Mouse (Mus musculus) gastrocnemius, adult 2 months (tissue): Measurements from ENCODE around the gene Lpar1. TPM values are rescaled to one million over a fixed set of nuclear protein-coding genes. Genes with fewer than 3 reads are reported as not detected.
"Not testable (repeated sequence)": the region's sequence is repeated elsewhere in the genome, so short reads cannot be mapped to it uniquely, and the experiment has no call there.

Experiments used
- DNase-seq: peaks from one replicate; pipeline ENCODE4 v3.0.0; 2022
- H3K27ac ChIP-seq: fragments of 200-600 bp; 2 replicates; pipeline ENCODE4 v1.8.1; 2022; ENCODE audit warnings: mild to moderate bottlenecking
- H3K4me3 ChIP-seq: fragments of 200-600 bp; 2 replicates; pipeline ENCODE4 v1.8.1; 2022; ENCODE audit warnings: mild to moderate bottlenecking, moderate library complexity
- CTCF ChIP-seq: fragments of 200-600 bp; IDR thresholded peaks from 2 replicates; pipeline ENCODE4 v1.8.1; 2022; ENCODE audit warnings: antibody characterized with exemption, mild to moderate bottlenecking, moderate library complexity
- intact Hi-C: fragments of 180-260 bp; cut with DNase I; formaldehyde crosslinking; loops from one replicate; pipeline ENCODE4 v1.15.1; 2025
- total RNA-seq, 2 experiments: library from RNA; stranded (reverse); gene quantifications; 2 replicates each; pipeline ENCODE4 v1.2.3; 2021

Gene Lpar1
- total RNA-seq, 2 experiments from 2014 or later = 5.3 to 13.8 TPM

- no peak overlapping the region for H3K27ac ChIP-seq
- intact Hi-C loops = no loop called here
- no peak overlapping the region for H3K4me3 ChIP-seq
- no peak for DNase-seq
- TF ChIP-seq CTCF = no peak
Observed at GRCm38 (mm10) chr4:58562776-58563175, 9.1 kb upstream of the Lpar1 start.

- DNase-seq = no peak
- intact Hi-C loops = no loop called here
- TF ChIP-seq CTCF = no peak
- Histone ChIP-seq H3K4me3 (no peak overlapping the region), H3K27ac (no peak overlapping the region)
Observed at GRCm38 (mm10) chr4:58557001-58557400, 3.3 kb upstream of the Lpar1 start.

- intact Hi-C loops = loop anchor here (5.0 kb wide), 2 partner anchors 193 to 287 kb away; no protein-coding TSS in a partner anchor
- peak overlapping the region; percentile 91 for H3K4me3 ChIP-seq
- H3K27ac ChIP-seq = peak overlapping the region; percentile 92
Observed at GRCm38 (mm10) chr4:58554359-58554838, 701 bp upstream of the Lpar1 start.

GRCm38 (mm10) chr4:58552731-58553630 is 717 bp downstream of the Lpar1 start:
- peak; percentile 89 for DNase-seq
- Histone ChIP-seq H3K27ac (peak overlapping the region; percentile 92), H3K4me3 (peak overlapping the region; percentile 91)
- peak; percentile 33; the same call in 1 of the 2 replicates for TF ChIP-seq CTCF
- intact Hi-C loops = loop anchor here (5.0 kb wide), 2 partner anchors 194 to 286 kb away; no protein-coding TSS in a partner anchor

More at GRCm38 (mm10) chr4:58554359-58554838, 701 bp upstream of the Lpar1 start:
- DNase-seq = no peak
- TF ChIP-seq CTCF = no peak

- DNase-seq = no peak
- intact Hi-C loops = loop anchor here (5.0 kb wide), 2 partner anchors 195 to 285 kb away; no protein-coding TSS in a partner anchor
- no peak for TF ChIP-seq CTCF
- H3K4me3 ChIP-seq = peak overlapping the region; percentile 91
- H3K27ac ChIP-seq = peak overlapping the region; percentile 92
Observed at GRCm38 (mm10) chr4:58552229-58552628, 1.5 kb downstream of the Lpar1 start.

- peak overlapping the region; percentile 91 for H3K4me3 ChIP-seq
- peak; percentile 90 for DNase-seq
- H3K27ac ChIP-seq = peak overlapping the region; percentile 92
- peak; percentile 95 for TF ChIP-seq CTCF
- intact Hi-C loops = loop anchor here (5.0 kb wide), 2 partner anchors 195 to 285 kb away; no protein-coding TSS in a partner anchor
Observed at GRCm38 (mm10) chr4:58551820-58552219, 1.9 kb downstream of the Lpar1 start.

GRCm38 (mm10) chr4:58547725-58548124 is 6.0 kb downstream of the Lpar1 start:
- Histone ChIP-seq H3K4me3 (no peak overlapping the region), H3K27ac (peak overlapping the region; percentile 58)
- no peak for DNase-seq
- intact Hi-C loops = loop anchor here (10.0 kb wide), 1 partner anchor 103 kb away; no protein-coding TSS in a partner anchor
- TF ChIP-seq CTCF = no peak

- H3K27ac ChIP-seq = peak overlapping the region; percentile 53; the same call in 1 of the 2 replicates
- no peak overlapping the region for H3K4me3 ChIP-seq
- TF ChIP-seq CTCF = no peak
- no peak for DNase-seq
- intact Hi-C loops = loop anchor here (10.0 kb wide), 1 partner anchor 102 kb away; no protein-coding TSS in a partner anchor
Observed at GRCm38 (mm10) chr4:58547273-58547565, 6.5 kb downstream of the Lpar1 start.

GRCm38 (mm10) chr4:58546441-58547272 is 7.0 kb downstream of the Lpar1 start:
- H3K4me3 ChIP-seq = no peak overlapping the region
- intact Hi-C loops = loop anchor here (10.0 kb wide), 1 partner anchor 102 kb away; no protein-coding TSS in a partner anchor
- DNase-seq = no peak
- TF ChIP-seq CTCF = no peak
- H3K27ac ChIP-seq = peak overlapping the region; percentile 53

- no peak overlapping the region for H3K4me3 ChIP-seq
- peak overlapping the region; percentile 53 for H3K27ac ChIP-seq
- DNase-seq = no peak
- TF ChIP-seq CTCF = no peak
- intact Hi-C loops = loop anchor here (10.0 kb wide), 1 partner anchor 101 kb away; no protein-coding TSS in a partner anchor
Observed at GRCm38 (mm10) chr4:58545888-58546432, 7.7 kb downstream of the Lpar1 start.

GRCm38 (mm10) chr4:58543171-58543570 is 10.5 kb downstream of the Lpar1 start:
- no peak overlapping the region for H3K4me3 ChIP-seq
- no peak for DNase-seq
- TF ChIP-seq CTCF = no peak
- intact Hi-C loops = loop anchor here (10.0 kb wide), 1 partner anchor 98 kb away; no protein-coding TSS in a partner anchor
- no peak overlapping the region for H3K27ac ChIP-seq

GRCm38 (mm10) chr4:58542656-58543055 is 11.0 kb downstream of the Lpar1 start:
- intact Hi-C loops = loop anchor here (10.0 kb wide), 1 partner anchor 98 kb away; no protein-coding TSS in a partner anchor
- H3K27ac ChIP-seq, H3K4me3 ChIP-seq, DNase-seq: not testable (repeated sequence)
